Mouse (Mus musculus) heart, adult 2 months (tissue): ENCODE measurements around the gene Msgn1.

ENCODE experiments used
- CTCF ChIP-seq: fragments of 200-600 bp; IDR thresholded peaks from 2 replicates; pipeline ENCODE4 v1.8.1; 2022; ENCODE audit warnings: antibody characterized with exemption, mild to moderate bottlenecking, moderate library complexity
- EP300 ChIP-seq: fragments of 200-500 bp; IDR thresholded peaks from 2 replicates; pipeline ENCODE4 v1.6.1; 2011; ENCODE audit warnings: low read depth, low read length, control low read depth; ENCODE audit not compliant: insufficient read depth

DNA sequence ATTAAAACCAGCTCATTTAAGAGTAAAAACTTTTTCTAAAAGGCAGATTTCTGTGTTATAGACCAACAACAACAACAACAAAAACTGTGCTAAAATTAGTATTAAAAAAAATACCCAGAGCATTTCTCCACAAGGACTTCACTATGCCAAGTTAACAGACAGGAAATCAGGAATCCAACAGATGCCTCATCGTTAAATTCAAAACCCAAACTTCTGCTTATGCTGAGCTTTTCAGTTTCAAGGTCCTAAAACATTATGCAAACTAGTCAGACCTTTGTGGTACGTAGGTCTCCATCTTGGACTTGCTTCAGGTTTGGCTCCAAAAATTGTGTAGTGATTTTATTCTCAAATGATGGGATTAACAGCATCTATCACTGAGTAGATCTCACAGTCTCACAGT is 6.8 kb upstream of the Msgn1 start:
- TF ChIP-seq EP300 (no peak), CTCF (no peak)
